Mouse (Mus musculus) left cerebral cortex, adult 2 months (tissue): ENCODE measurements around the gene Epha6. TPM values are rescaled to one million over a fixed set of nuclear protein-coding genes. Genes with fewer than 3 reads are reported as not detected.

Experiments
- DNase-seq, 2 experiments: peaks; one replicate each; pipeline ENCODE4 v3.0.0; 2021 to 2022; ENCODE audit warnings: low spot score in 2 of 2, mixed read lengths in 1 of 2; ENCODE audit errors: extremely low spot score in 1 of 2
- H3K27ac ChIP-seq: fragments of 200-600 bp; 2 replicates; pipeline ENCODE4 v1.8.1; 2022
- H3K4me3 ChIP-seq: fragments of 200-600 bp; 2 replicates; pipeline ENCODE4 v1.8.1; 2022
- CTCF ChIP-seq: fragments of 200-600 bp; IDR thresholded peaks from 2 replicates; pipeline ENCODE4 v1.8.1; 2022; ENCODE audit warnings: antibody characterized with exemption, mild to moderate bottlenecking, moderate library complexity
- intact Hi-C: fragments of 180-260 bp; cut with DNase I; formaldehyde crosslinking; loops from one replicate; pipeline ENCODE4 v1.15.1; 2025
- long read RNA-seq, 2 experiments: library from polyadenylated mRNA; stranded (forward); transcript quantifications; one replicate each; pipeline ENCODE4 v2.0.0; 2021; ENCODE audit warnings: borderline mapping rate in 2 of 2
- total RNA-seq, 2 experiments: library from RNA; stranded (reverse); gene quantifications; 2 replicates each; pipeline ENCODE4 v1.2.3; 2021

Gene Epha6
- total RNA-seq: 10 to 100 TPM; 74.8 to 84.8 TPM
- long read RNA-seq, experiment 1, partial matches to known transcripts: 1 of 4 reads
- long read RNA-seq, experiment 1, other reads (novel, unspliced or antisense): 3 of 4 reads
- long read RNA-seq, experiment 2, partial matches to known transcripts: 1 of 4 reads
- long read RNA-seq, experiment 2, other reads (novel, unspliced or antisense): 3 of 4 reads

- intact Hi-C loops: loop anchor here (2.0 to 5.0 kb wide), 3 partner anchors 920 to 1897 kb away; no protein-coding TSS in a partner anchor
- peak; percentile 56 to 57 for DNase-seq
- peak; percentile 12; the same call in 1 of the 2 replicates for TF ChIP-seq CTCF
- H3K4me3 ChIP-seq: peak within 1 kb of the TSS; percentile 70
- H3K27ac ChIP-seq: peak within 1 kb of the TSS; percentile 93
Measured at GRCm38 (mm10) chr16:60605061-60605831, at the start of gene Epha6. Gene Epha6 (minus strand): TSS chr16:60605531.

GRCm38 (mm10) chr16:60651716-60652115, 46.4 kb upstream of the Epha6 start:
- H3K4me3 ChIP-seq: no peak overlapping the region
- TF ChIP-seq CTCF: no peak
- no peak overlapping the region for H3K27ac ChIP-seq
- DNase-seq: no peak
- intact Hi-C loops: no loop called here

GRCm38 (mm10) chr16:60628091-60628490, 22.8 kb upstream of the Epha6 start:
- Histone ChIP-seq H3K4me3 (no peak overlapping the region), H3K27ac (no peak overlapping the region)
- no peak for DNase-seq
- intact Hi-C loops: no loop called here
- TF ChIP-seq CTCF: peak; percentile 54

- TF ChIP-seq CTCF: peak; percentile 60
- peak; percentile 71 to 78 for DNase-seq
- intact Hi-C loops: loop anchor here (2.0 to 5.0 kb wide), 3 partner anchors 921 to 1896 kb away; no protein-coding TSS in a partner anchor
- Histone ChIP-seq H3K4me3 (peak overlapping the region; percentile 70), H3K27ac (peak overlapping the region; percentile 93)
Measured at GRCm38 (mm10) chr16:60605832-60606583, 677 bp upstream of the Epha6 start.

- DNase-seq: peak in 1 of 2 experiments; percentile 16
- peak overlapping the region; percentile 70 for H3K4me3 ChIP-seq
- TF ChIP-seq CTCF: no peak
- H3K27ac ChIP-seq: peak overlapping the region; percentile 93
- intact Hi-C loops: loop anchor here (2.0 to 5.0 kb wide), 3 partner anchors 920 to 1898 kb away; no protein-coding TSS in a partner anchor
Measured at GRCm38 (mm10) chr16:60604613-60605012, 718 bp downstream of the Epha6 start.

- no peak for DNase-seq
- H3K27ac ChIP-seq: no peak overlapping the region
- no peak overlapping the region for H3K4me3 ChIP-seq
- intact Hi-C loops: no loop called here
- no peak for TF ChIP-seq CTCF
Measured at GRCm38 (mm10) chr16:60585322-60585721, 20.0 kb downstream of the Epha6 start.

GRCm38 (mm10) chr16:60584695-60585094, 20.6 kb downstream of the Epha6 start:
- DNase-seq: no peak
- Histone ChIP-seq H3K4me3 (no peak overlapping the region), H3K27ac (no peak overlapping the region)
- no peak for TF ChIP-seq CTCF
- intact Hi-C loops: no loop called here

GRCm38 (mm10) chr16:60570546-60570945, 34.8 kb downstream of the Epha6 start:
- no peak for DNase-seq
- Histone ChIP-seq H3K4me3 (no peak overlapping the region), H3K27ac (no peak overlapping the region)
- TF ChIP-seq CTCF: no peak
- intact Hi-C loops: no loop called here

GRCm38 (mm10) chr16:60544385-60544784, 60.9 kb downstream of the Epha6 start:
- no peak for DNase-seq
- no peak overlapping the region for H3K4me3 ChIP-seq
- intact Hi-C loops: no loop called here
- no peak for TF ChIP-seq CTCF
- no peak overlapping the region for H3K27ac ChIP-seq

GRCm38 (mm10) chr16:60538233-60538632, 67.1 kb downstream of the Epha6 start:
- intact Hi-C loops: loop anchor here (2.0 to 5.0 kb wide), 2 partner anchors 466 to 855 kb away; no protein-coding TSS in a partner anchor
- peak in 1 of 2 experiments; percentile 42 for DNase-seq
- no peak overlapping the region for H3K27ac ChIP-seq
- peak; percentile 65 for TF ChIP-seq CTCF
- no peak overlapping the region for H3K4me3 ChIP-seq

GRCm38 (mm10) chr16:60509707-60510106, 95.6 kb downstream of the Epha6 start:
- Histone ChIP-seq H3K4me3 (no peak overlapping the region), H3K27ac (no peak overlapping the region)
- no peak for DNase-seq
- no peak for TF ChIP-seq CTCF
- intact Hi-C loops: no loop called here

- intact Hi-C loops: no loop called here
- H3K4me3 ChIP-seq: no peak overlapping the region
- TF ChIP-seq CTCF: no peak
Measured at GRCm38 (mm10) chr16:60499567-60499966, 105.8 kb downstream of the Epha6 start.

More at GRCm38 (mm10) chr16:60499567-60499966, 105.8 kb downstream of the Epha6 start:
- no peak for DNase-seq
- no peak overlapping the region for H3K27ac ChIP-seq
